Mouse (Mus musculus): ENCODE data around the gene Ccdc148. TPM values are rescaled to one million over a fixed set of nuclear protein-coding genes. Genes with fewer than 3 reads are reported as not detected.
A peak's percentile ranks its signal among the peaks of the same experiment; 100 is the strongest.

Ccdc148 gene
- total and polyA plus RNA-seq, 2 experiments from 2014 or later = 5.3 to 6.9 TPM

- no peak overlapping the region for H3K9ac ChIP-seq
- H3K27ac ChIP-seq (ENCODE audit: low read depth, low read length) = no peak overlapping the region; the same call in 1 of the 2 replicates
- no peak for ATAC-seq
- no peak for DNase-seq
- H3K4me3 ChIP-seq (ENCODE audit: low read depth, low read length) = no peak overlapping the region
- TF ChIP-seq CTCF (IDR thresholded peaks at IDR 0.05; ENCODE audit: low read depth) = no peak
- H3K9me3 ChIP-seq (ENCODE audit: low read length) = no peaks in the 10 kb centered on the region
- no peak overlapping the region for H3K4me2 ChIP-seq (ENCODE audit: low read depth)
- H3K4me1 ChIP-seq (ENCODE audit: insufficient read depth) = 0 out of 2 replicates have a peak, but pooled peaks cover 4% of the 10 kb centered on the region
- H3K27me3 ChIP-seq (ENCODE audit: insufficient read depth, low read length) = no peaks in the 10 kb centered on the region
- no peaks in the 10 kb centered on the region for H3K36me3 ChIP-seq (ENCODE audit: insufficient read depth)
- WGBS = 84% methylated on average over 5 of the region's 5 CpGs
Measured at GRCm38 (mm10) chr2:59202930-59203329, 42.4 kb upstream of the Ccdc148 start.

- H3K27me3 ChIP-seq (ENCODE audit: insufficient read depth, low read length) = no peaks in the 10 kb centered on the region
- H3K4me1 ChIP-seq (ENCODE audit: insufficient read depth) = no peaks in the 10 kb centered on the region
- H3K4me2 ChIP-seq (ENCODE audit: low read depth) = no peak overlapping the region
- H3K4me3 ChIP-seq (ENCODE audit: low read depth, low read length) = no peak overlapping the region
- WGBS = 48% methylated on average over 3 of the region's 3 CpGs
- H3K9ac ChIP-seq = no peak overlapping the region
- 0 out of 2 replicates have a peak overlapping the region, but pooled peaks have one; percentile 2 for H3K27ac ChIP-seq (ENCODE audit: low read depth, low read length)
- no peaks in the 10 kb centered on the region for H3K9me3 ChIP-seq (ENCODE audit: low read length)
- DNase-seq (no peak), ATAC-seq (peak; percentile 38; the same call in 1 of the 2 replicates)
- no peaks in the 10 kb centered on the region for H3K36me3 ChIP-seq (ENCODE audit: insufficient read depth)
- no peak for TF ChIP-seq CTCF (IDR thresholded peaks at IDR 0.05; ENCODE audit: low read depth)
Measured at GRCm38 (mm10) chr2:59200511-59200910, 40.0 kb upstream of the Ccdc148 start.

- Histone ChIP-seq H3K4me2 (ENCODE audit: low read depth) (no peak overlapping the region), H3K36me3 (ENCODE audit: insufficient read depth) (no peaks in the 10 kb centered on the region), H3K27me3 (ENCODE audit: insufficient read depth, low read length) (no peaks in the 10 kb centered on the region), H3K4me1 (ENCODE audit: insufficient read depth) (no peaks in the 10 kb centered on the region), H3K9me3 (ENCODE audit: low read length) (no peaks in the 10 kb centered on the region), H3K4me3 (ENCODE audit: low read depth, low read length) (no peak overlapping the region), H3K9ac (no peak overlapping the region), H3K27ac (ENCODE audit: low read depth, low read length) (no peak overlapping the region)
- DNase-seq (no peak), ATAC-seq (no peak)
- 98% methylated on average over 5 of the region's 5 CpGs for WGBS
- no peak for TF ChIP-seq CTCF (IDR thresholded peaks at IDR 0.05; ENCODE audit: low read depth)
Measured at GRCm38 (mm10) chr2:59199476-59199976, 39.0 kb upstream of the Ccdc148 start.

GRCm38 (mm10) chr2:59197156-59197555 is 36.7 kb upstream of the Ccdc148 start:
- TF ChIP-seq CTCF (IDR thresholded peaks at IDR 0.05; ENCODE audit: low read depth) = no peak
- no peak for ATAC-seq
- Histone ChIP-seq H3K4me2 (ENCODE audit: low read depth) (no peak overlapping the region), H3K9ac (no peak overlapping the region), H3K27ac (ENCODE audit: low read depth, low read length) (no peak overlapping the region), H3K9me3 (ENCODE audit: low read length) (no peaks in the 10 kb centered on the region), H3K4me1 (ENCODE audit: insufficient read depth) (no peaks in the 10 kb centered on the region), H3K27me3 (ENCODE audit: insufficient read depth, low read length) (no peaks in the 10 kb centered on the region), H3K4me3 (ENCODE audit: low read depth, low read length) (no peak overlapping the region), H3K36me3 (ENCODE audit: insufficient read depth) (no peaks in the 10 kb centered on the region)
- WGBS = 91% methylated on average over 4 of the region's 4 CpGs
- DNase-seq = no peak

- H3K4me1 ChIP-seq (ENCODE audit: insufficient read depth) = no peaks in the 10 kb centered on the region
- no peaks in the 10 kb centered on the region for H3K27me3 ChIP-seq (ENCODE audit: insufficient read depth, low read length)
- H3K27ac ChIP-seq (ENCODE audit: low read depth, low read length) = no peak overlapping the region
- H3K4me3 ChIP-seq (ENCODE audit: low read depth, low read length) = no peak overlapping the region
- no peaks in the 10 kb centered on the region for H3K9me3 ChIP-seq (ENCODE audit: low read length)
- WGBS = 71% methylated on average over 5 of the region's 5 CpGs
- no peak overlapping the region for H3K4me2 ChIP-seq (ENCODE audit: low read depth)
- no peak overlapping the region for H3K9ac ChIP-seq
- ATAC-seq (no peak; the same call in 1 of the 2 replicates), DNase-seq (no peak)
- no peak for TF ChIP-seq CTCF (IDR thresholded peaks at IDR 0.05; ENCODE audit: low read depth)
- no peaks in the 10 kb centered on the region for H3K36me3 ChIP-seq (ENCODE audit: insufficient read depth)
Measured at GRCm38 (mm10) chr2:59193117-59193516, 32.6 kb upstream of the Ccdc148 start.

DNA sequence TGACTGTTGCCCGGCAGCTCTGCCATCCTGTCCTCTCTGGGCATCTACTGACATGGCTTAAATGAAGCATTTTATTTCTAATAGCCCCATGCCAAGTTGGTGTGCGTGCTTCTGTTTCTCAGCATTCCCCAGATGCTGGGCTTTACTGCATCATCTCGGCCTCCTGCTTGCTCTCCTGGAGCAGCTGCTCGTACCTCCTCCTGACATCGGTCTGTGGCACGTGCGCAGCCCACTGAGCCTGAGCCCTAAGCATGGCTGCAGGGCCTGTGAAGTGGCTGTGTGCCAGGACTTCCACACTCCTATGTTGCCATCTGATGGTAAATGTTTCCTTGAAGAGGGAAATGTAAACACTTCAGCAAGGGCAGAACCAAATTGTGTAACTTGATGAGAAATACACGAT is 31.0 kb upstream of the Ccdc148 start:
- no peak overlapping the region for H3K27ac ChIP-seq (ENCODE audit: low read depth, low read length)
- WGBS = 70% methylated on average over 8 of the region's 8 CpGs
- TF ChIP-seq CTCF (IDR thresholded peaks at IDR 0.05; ENCODE audit: low read depth) = no peak
- peaks cover 4% of the 10 kb centered on the region for H3K36me3 ChIP-seq (ENCODE audit: insufficient read depth)
- no peaks in the 10 kb centered on the region for H3K27me3 ChIP-seq (ENCODE audit: insufficient read depth, low read length)
- no peaks in the 10 kb centered on the region for H3K9me3 ChIP-seq (ENCODE audit: low read length)
- no peak overlapping the region for H3K4me2 ChIP-seq (ENCODE audit: low read depth)
- DNase-seq (no peak), ATAC-seq (no peak)
- H3K4me3 ChIP-seq (ENCODE audit: low read depth, low read length) = no peak overlapping the region
- H3K4me1 ChIP-seq (ENCODE audit: insufficient read depth) = no peaks in the 10 kb centered on the region
- H3K9ac ChIP-seq = no peak overlapping the region

DNA sequence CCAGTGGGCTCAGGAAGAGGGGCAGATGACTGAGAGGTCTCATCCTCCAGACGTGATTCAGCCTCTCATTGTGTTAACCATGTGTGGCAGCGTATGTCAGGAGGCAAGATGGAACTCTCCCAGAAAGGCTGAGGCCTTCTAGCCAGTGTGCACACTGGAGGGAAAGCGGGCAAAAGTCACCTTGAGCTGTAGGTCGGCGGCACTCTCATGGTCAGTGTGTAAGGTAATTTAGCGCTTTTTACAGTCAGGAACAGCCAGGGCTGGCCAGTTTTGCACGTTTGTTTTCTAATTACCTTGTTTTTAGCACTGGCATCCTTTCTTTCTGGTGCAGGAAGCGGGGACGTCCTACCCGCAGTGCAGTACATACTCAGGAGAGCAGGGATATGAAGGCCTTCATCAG is 29.7 kb upstream of the Ccdc148 start:
- DNase-seq = no peak
- TF ChIP-seq CTCF (IDR thresholded peaks at IDR 0.05; ENCODE audit: low read depth) = no peak
- no peak for ATAC-seq
- Histone ChIP-seq H3K4me1 (ENCODE audit: insufficient read depth) (no peaks in the 10 kb centered on the region), H3K9ac (no peak overlapping the region), H3K27ac (ENCODE audit: low read depth, low read length) (no peak overlapping the region), H3K36me3 (ENCODE audit: insufficient read depth) (peaks cover 4% of the 10 kb centered on the region), H3K4me2 (ENCODE audit: low read depth) (no peak overlapping the region), H3K27me3 (ENCODE audit: insufficient read depth, low read length) (no peaks in the 10 kb centered on the region), H3K9me3 (ENCODE audit: low read length) (no peaks in the 10 kb centered on the region), H3K4me3 (ENCODE audit: low read depth, low read length) (no peak overlapping the region)
- WGBS = 87% methylated on average over 10 of the region's 10 CpGs

Measured in forebrain, postnatal 0 days (tissue).